8 mouse cellular contexts compared by ENCODE assay signal in genomic region chr3:62159031-62159430, GRCm38 (mm10).
A peak's percentile ranks its signal among the peaks of the same experiment; 100 is the strongest.
DNase-seq lines count a peak whose midpoint lies in the region; ATAC-seq and TF ChIP-seq lines count a peak whose summit lies in the region.

No protein-coding gene starts in this region.

- H3K9me3 ChIP-seq in kidney, embryonic 15.5 days (replicated peaks) = peaks cover 16% of the 10 kb centered on the region
- H3K9me3 ChIP-seq in lung, embryonic 15.5 days = peaks cover 7% of the 10 kb centered on the region; the same call in 1 of the 2 replicates

- peak; percentile 90 for ATAC-seq in CD4-positive, CD25-positive, alpha-beta regulatory T cell, adult 4 months
- peak; percentile 99 for ATAC-seq in Patski
- ATAC-seq in common myeloid progenitor, adult 5-6 weeks (replicated peaks; ENCODE audit: low read depth, poor library complexity, severe bottlenecking) = peak; percentile 74
- ATAC-seq in kidney, embryonic 15.5 days (replicated peaks; ENCODE audit: low FRiP score) = peak; percentile 99
- ATAC-seq in lung, embryonic 15.5 days (ENCODE audit: borderline replicate concordance, extremely low read depth, low FRiP score, low TSS enrichment) = peak; percentile 98

- no peak overlapping the region for H3K4me2 ChIP-seq in kidney, embryonic 15.5 days
- no peak overlapping the region for H3K4me2 ChIP-seq in lung, embryonic 15.5 days

- no peaks in the 10 kb centered on the region for H3K4me1 ChIP-seq in kidney, embryonic 15.5 days
- H3K4me1 ChIP-seq in lung, embryonic 15.5 days = no peaks in the 10 kb centered on the region

- POLR2A ChIA-PET in Patski (lab: Charles Lee) = no interaction called here

- H3K36me3 ChIP-seq in kidney, embryonic 15.5 days = no peaks in the 10 kb centered on the region
- no peaks in the 10 kb centered on the region for H3K36me3 ChIP-seq in lung, embryonic 15.5 days

- H3K4me3 ChIP-seq in kidney, embryonic 15.5 days (replicated peaks) = no peak overlapping the region
- no peak overlapping the region for H3K4me3 ChIP-seq in lung, embryonic 15.5 days

- TF ChIP-seq CTCF in Patski (IDR thresholded peaks at IDR 0.05) = no peak

- H3K27me3 ChIP-seq in Patski = no peaks in the 10 kb centered on the region
- H3K27me3 ChIP-seq in kidney, embryonic 15.5 days = no peaks in the 10 kb centered on the region
- H3K27me3 ChIP-seq in lung, embryonic 15.5 days = no peaks in the 10 kb centered on the region

- CTCF ChIA-PET in Patski (lab: Charles Lee) = no interaction called here

- in situ Hi-C loops in Patski (cut with MboI; ENCODE audit: low pct_unique_long_range_greater_than_20kb) = no loop called here

- WGBS in kidney, embryonic 15.5 days = 51% methylated on average over 22 of the region's 22 CpGs
- WGBS in lung, embryonic 15.5 days = 50% methylated on average over 22 of the region's 22 CpGs

- no peak overlapping the region for H3K27ac ChIP-seq in kidney, embryonic 15.5 days
- no peak overlapping the region for H3K27ac ChIP-seq in lung, embryonic 15.5 days

- no peak overlapping the region for H3K9ac ChIP-seq in kidney, embryonic 15.5 days
- H3K9ac ChIP-seq in lung, embryonic 15.5 days = no peak overlapping the region

- peak; percentile 82 for DNase-seq in Patski (ENCODE audit: low read depth, low spot score)
- DNase-seq in heart, adult 8-10 months (ENCODE audit: low spot score) = peak; percentile 53
- DNase-seq in right cerebral cortex, postnatal 10 days (ENCODE audit: low spot score in 2 of 2) = peak; percentile 26 to 63
- DNase-seq in retina, postnatal 1 day = no peak
